Mouse (Mus musculus) spleen, postnatal 10 days (tissue): ENCODE measurements around the gene Samd13.
A peak's percentile ranks its signal among the peaks of the same experiment; 100 is the strongest.

Experiments
- DNase-seq, 2 experiments: peaks; one replicate each; pipeline ENCODE4 v3.0.0; 2021 to 2022; ENCODE audit warnings: low spot score in 2 of 2

Samd13 gene

DNA sequence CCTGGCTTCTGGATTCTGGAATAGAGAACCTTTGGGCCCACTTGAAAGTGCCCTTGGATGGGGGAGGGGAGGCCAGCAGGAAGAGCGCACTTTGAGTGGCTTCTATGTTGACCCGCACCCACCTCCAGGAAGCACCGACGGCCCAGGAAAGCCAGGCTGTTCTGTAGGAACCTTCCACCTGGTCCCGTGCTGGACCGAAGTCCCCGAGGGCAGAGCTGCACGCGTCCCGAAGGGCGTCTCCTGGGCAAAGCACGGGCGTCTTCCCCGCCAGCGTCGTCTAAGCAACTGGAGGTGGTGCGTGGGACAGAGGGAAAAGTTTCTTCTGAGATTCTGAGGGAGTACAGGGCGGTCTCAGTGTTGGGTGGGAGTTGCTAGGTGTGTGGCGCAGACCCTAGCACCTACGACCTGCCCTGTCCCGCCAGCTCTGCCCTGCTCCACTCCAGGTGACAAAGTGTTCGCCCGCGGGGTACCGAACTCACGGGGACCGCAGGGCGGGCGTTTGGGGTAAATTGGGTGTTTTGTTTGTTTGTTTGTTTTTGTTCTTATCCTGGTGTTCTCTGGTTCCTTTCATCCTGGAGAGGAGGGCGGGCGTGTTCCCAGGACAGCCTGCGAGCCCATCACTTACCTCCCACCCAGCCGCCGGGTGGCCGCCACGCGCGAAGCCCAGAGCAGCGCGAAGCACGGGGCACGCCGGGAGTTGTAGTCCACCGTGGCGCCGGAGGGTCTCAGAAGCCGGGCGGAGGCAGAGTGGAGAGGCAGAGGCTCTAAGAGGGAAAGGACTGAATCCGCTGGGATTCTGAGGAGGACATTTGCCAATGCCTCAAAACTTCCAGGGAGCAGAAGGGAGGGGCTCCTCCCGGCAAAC lies at the start of gene Samd13:
Samd13 (minus strand) TSS at position 782 of the 865 bp plus-strand sequence.
- DNase-seq: peak; percentile 12 to 44

DNA sequence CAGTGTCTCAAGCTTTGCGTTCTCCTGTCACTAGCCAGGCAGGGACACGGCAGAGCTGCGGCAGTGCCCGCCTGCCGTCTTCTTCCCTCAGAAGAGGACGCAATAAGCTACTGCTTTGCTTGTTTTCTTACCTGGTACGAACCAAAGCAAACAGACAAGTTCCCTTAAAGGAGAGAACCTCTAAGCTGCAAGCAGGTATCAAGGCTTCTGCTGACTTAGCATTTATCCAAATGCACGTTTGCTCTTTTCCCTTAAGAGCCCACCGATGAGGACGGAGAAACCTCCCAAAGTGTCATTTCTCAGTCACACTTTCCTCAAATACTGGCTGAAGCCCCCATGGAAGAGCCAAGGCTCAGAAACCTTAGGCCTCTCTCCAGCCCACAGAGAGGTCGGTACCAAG lies 46.1 kb upstream of the Samd13 start:
- DNase-seq: no peak

DNA sequence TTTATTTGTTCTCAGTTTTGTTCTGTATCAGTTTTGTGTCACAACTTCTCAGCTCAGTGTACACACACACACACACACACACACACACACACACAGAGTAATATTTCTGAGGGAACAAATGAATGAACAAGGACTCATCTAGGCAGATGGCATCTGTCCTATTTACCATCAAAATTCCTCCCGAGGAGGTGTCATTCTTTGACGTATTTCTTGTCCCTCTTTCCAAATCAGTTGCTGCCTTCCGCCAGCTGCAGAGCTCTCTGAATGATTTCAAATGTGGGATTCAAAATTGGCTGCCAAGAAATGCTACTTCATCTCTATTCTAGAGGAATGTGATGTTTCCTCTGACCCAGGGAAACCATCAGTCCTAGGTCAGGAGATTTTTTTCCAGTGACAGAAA lies 37.6 kb upstream of the Samd13 start:
- DNase-seq: no peak

DNA sequence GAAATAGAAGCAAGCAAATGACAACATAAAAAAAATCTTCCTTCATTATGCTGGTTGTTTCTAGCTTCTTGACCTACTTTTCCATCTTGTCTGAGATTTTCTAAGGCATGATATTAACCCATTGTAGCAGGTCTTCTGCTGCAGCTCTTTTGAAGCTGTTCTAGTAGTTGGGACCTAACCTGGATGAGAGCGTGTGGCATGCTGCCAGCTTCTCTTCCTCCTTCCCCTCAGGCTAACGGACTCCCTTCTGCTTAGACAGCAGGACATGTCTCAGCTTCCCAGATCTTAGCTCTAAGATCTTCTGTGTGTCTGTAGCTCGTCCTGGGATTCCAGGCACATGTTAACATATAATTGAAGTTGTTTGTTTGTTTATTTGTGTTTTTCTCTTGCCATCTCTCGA lies 34.3 kb upstream of the Samd13 start:
- no peak for DNase-seq

DNA sequence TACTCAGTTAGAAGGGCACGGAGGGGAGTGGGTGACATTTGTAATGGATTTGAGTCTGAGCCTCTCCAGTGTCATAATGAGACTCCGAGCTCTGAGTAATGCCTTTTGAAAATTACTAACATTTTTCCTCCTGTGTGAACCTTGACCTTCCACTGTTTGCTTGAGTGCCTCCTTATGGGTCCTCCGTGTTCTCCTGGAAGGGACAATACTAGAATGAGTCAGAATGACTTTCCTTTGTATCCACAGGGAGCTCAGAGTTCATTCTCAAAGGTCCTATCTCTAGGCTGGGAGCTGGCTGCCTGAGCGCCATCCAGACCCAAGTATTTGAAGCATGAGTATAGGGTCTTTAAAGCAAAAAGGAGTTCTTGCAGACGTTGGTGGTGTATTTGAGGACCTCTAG lies 32.9 kb upstream of the Samd13 start:
- DNase-seq: no peak

DNA sequence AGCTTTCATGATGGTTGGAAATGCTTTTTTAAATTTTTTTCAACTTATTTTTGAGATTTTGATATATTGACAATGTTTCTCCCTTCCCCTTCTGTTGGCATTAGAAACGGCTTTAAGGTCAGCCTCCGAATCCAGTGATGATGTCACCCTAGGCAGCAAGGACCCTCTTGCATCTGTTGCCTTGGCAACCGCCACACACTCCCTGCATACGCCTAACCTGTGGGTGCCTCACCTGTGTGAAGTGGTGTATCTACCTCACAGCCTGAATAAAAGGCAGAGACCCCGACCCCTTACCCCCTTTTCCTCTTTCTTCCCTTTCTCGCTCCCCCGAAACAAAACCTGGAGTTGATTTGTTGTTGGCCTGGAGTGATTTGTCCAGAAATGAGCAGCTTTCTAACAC lies 26.9 kb upstream of the Samd13 start:
- no peak for DNase-seq

DNA sequence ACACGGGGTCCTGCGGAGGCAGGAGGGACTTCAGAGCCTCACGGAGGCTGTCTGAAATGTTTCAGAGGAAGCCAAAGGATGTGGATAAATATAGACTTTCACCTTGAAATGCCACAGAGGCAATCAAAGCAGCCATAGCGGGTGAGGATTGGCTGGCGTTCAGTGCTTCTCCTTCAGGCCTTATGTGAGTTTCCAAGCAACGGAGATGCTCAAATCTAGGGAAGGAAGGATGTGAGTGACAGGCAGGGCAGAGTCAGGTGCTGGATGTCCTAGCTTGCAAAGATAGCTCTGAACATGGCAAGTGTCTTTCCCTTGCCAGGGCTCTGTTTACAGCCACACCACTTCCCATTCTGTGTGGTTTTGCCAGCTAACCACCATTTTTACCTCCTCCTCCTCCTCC lies 26.2 kb upstream of the Samd13 start:
- no peak for DNase-seq

DNA sequence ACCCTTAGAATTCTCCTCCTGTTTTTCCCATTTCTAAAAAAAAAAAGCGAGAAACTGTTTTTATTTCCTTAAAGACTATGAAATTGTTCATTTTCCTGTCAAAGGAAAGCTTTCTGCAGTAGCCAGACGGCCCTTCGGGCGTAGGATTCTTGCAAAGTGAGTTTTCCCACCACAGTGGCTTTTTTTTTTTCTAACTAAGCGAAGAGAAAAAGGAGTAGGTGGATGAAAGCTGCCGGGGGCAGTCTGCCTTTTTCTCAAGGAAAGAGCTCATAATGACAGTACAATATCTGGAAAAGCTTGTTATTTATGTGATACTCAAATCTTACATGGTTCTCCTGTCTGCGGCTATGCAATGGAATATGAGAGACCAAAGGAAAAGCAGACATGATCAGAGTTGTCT lies 25.7 kb upstream of the Samd13 start:
- no peak for DNase-seq

DNA sequence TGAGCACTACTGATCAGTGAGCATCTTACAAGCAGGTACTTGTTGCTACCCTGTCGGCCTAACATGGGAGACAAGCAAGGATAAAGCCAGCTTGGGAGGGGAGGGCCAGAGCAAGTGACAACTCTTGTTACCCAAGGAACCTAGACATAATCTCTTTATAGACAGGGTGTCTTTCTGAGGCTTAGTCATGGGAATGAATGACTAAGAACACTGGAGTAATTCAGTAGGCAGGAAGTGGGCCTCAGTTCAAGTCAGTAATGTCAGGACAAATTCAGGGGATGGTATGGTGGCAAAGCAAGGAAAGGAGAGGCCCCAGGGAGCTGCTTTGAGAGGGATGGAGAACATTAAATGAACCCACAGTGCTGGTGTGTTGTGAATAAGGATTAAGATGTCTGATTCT lies 23.7 kb upstream of the Samd13 start:
- no peak for DNase-seq

DNA sequence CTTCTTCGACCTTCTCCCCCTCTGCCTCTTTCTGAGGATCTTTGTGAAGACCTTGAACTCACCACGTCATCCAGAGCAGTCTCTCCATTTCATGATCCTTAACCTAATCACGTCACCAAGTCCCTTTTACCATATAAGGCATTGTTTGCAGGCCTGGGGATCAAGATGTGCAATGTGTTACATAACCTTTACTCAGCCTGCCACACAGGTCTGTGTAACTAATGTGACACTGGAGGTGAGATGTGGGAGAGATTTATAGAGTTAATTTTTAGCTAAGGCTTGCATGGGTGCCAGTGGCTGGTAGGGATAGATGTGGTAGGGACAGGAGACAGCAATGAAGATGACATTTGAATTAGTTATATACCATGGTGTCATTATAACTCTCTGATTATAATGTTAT lies 23.0 kb upstream of the Samd13 start:
- no peak for DNase-seq

DNA sequence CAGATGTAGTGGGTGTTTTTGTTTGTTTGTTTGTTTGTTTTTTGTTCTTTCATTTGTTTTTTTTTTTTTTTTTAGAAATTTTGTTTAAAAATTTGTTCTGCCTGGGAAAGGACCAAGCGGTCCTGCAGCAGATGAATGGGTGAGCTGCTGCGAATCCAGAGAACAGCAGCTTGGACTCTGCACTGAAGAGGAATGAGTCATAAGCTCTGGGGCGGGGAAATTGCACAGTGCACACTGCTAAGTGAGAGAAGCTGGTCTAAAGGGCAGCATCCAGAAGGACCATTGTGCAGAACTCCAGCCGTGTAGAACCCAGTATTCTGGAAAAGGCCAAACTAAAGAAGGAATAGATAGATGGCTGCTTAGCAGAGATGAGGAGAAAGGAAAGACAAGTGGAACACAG lies 18.7 kb upstream of the Samd13 start:
- DNase-seq: no peak

DNA sequence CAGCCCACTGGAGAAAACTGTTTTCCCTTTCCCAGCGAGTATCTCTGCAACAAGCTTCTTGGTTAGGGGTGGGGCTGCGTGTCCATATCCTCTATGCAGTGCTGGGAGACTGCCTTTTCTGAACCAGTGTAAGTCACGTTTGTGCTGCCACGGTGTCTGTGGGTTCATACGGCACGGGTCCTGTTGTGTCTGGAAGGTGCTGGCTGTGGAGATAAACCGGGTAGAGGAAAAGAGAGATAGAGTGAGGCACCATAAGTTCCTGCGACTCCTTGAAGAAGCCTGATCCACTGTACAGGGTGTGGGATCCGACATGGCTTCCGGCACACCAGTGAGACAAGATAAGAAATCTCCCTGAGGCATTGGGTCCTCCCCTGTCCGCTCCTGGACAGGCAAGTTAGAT lies 14.7 kb upstream of the Samd13 start:
- no peak for DNase-seq

DNA sequence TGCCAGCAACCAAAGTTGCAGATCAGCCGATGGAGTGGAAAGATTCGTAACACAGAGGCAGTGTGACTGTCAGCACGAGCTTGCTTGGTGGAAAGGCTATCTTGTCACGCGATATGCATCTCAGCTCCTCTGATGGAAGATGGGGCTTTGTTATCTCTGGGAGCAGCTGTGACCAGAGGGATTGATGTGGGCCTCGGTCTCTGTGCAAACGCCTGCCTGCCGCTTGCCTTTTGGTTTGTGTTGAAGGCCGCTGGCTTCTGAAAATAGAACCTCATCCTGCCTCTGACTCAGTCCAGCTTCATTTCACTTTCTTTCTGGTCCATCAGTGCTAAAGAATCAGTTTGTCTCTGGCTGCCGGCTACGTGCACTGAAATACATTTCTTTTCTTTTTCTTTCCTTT lies 13.6 kb upstream of the Samd13 start:
- no peak for DNase-seq

DNA sequence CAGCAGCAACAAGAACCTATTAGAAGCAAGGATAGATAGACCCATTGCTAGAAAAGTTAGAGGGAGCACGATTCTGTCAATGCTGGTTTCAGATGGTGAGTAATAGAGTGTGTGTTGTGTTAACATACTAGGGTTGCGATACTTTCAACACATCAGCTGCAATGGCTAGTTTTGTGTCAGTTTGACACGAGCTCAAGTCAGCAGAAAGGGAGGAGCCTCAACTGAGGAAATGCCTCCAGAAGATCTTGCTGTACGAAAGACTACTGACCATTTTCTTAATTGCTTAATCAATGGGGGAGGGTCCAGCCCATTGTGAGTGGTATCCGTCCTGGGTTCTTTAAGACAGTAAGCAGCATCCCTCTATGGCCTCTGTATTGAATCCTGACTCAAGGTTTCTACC lies 7.2 kb upstream of the Samd13 start:
- no peak for DNase-seq

DNA sequence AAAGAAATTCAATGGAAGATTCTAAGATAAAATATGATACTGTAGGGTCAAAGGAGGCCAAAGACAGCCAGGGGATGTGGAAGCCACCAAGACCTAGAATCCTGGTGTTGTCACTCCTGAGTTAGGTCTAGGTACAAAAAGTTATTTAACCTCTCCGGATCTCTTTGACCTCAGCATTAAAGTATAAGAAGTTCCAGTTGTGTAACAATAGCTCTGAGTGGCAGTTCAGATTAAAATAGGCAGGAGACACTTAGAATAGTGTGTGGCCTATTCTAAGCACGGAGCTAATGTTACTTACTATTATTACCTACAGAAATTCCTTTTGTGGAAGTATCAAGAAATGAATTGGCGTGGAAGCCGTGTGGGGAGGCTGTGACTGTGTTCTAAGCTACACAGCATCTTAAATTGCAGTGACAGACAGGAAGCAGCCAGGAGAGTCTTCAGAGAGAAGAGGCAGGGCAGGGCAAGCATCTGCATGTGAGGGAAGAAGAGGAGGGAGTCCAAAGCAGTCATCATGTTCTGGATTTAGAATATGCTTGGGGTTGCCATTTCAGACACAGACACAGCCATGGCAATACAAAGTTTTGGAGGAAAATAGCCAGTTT lies 1.8 kb upstream of the Samd13 start:
- no peak for DNase-seq

DNA sequence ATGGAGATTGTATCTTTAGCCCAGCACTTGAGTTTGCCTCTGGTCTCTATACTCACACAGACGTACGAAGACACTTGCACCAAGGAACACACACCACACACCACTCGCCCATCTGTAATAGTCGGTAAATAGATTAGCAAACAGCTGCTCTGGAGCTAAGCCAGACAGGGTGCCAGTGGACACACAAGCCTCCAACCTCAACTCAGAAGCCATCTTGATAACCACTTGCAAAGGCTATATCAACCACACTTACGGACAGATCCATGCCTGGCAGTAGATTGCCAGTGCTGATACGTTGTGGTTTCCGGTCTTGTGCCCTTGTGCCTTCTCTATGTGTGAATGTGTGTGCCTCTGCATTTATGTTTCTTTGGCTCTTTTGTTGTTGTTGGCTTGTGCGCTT lies 1.0 kb upstream of the Samd13 start:
- no peak for DNase-seq

DNA sequence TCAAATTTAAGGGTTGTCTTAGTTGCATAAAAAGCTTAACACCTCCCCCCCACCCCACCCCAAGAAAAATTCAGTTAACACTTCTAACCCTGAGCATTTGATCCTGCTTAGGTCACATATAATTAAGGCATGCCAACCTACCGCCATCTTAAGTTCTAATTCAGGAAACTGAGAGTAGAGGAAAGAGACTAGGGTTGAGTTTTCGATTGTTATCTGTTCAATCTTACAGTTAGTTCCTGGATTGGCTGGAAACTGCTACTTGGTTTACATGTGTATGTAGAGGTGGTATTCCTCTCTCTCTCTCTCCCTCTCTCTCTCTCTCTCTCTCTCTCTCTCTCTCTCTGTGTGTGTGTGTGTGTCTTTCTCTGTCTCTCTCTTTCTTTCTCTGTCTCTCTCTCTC lies 2.3 kb downstream of the Samd13 start:
- no peak for DNase-seq

DNA sequence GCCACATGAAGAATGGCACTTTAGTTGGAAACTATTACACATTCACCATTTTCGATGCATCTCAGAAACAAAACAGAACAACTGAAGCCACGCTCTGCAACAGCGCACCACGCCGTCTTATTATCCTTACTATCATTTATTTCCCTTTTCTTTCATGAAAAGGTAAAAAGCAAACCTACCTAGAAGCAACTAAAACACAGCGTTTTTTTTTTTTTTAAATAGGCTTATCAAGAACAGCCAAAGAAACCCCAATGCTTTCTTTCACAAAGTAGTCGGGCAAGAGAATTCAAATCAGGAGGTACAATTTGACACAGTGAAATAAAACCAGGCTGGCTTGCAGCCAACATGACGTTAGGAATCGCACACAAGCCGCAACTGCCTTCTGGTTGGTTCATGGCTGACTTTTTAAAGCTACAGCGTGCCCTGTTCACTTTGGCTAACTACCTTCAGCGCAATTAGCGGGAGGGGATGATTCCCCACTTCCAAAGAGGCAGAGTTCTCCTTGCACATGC lies 3.2 kb downstream of the Samd13 start:
- DNase-seq: peak in 1 of 2 experiments; percentile 50

DNA sequence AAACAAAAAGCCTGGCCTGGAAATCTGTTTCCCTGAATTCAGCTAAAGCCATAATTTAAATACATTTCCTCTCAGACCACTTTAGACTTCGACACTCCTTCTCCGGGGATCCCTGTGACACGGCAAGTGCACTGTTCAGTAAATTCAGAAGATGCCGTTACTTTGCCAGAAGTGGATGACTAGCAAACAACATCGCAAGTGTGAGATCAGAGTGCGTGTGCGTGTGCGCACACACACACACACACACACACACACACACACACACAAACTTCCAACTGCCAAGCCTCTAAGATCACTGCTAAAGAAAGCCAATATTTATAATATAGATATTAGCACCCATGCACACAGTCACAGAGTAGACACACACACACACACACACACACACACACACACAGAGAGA lies 3.7 kb downstream of the Samd13 start:
- no peak for DNase-seq

DNA sequence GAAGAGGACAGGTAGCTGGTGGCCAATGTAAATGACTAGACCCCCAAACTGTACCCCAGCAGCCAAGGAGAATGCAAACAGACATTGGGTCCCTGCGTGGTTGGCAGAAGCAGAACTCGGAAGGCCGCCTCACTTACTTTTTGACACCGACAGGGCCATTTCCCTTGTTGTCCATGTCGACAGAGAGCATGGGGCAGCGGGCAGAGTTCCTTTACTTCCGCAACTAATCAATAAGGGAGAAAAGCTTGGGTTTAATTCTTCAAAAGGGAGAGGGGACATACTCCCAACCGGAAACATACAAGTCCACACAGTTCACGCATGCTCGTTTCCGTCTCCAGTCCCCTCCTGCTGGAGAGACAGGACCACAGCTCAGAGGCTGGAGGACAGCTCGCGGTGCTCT lies 4.8 kb downstream of the Samd13 start:
- DNase-seq: no peak

DNA sequence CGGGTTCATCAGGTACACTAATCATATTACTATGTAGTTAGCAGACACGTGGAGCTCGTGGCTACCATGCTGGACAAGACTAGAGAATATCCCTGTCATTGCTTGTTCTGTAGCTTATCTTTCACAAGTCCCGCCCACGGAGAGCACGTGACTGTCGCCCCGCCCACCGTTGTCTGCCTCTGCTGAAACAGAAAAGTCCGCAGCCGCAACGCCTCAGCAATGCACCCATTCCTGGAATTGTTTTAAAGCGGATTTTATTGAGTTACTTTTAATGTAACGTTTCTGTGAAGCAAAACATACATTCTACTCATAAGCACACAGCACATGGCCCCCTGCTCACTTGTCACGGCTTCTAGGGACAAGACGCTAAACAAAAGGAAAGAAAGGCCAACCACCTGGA lies 5.7 kb downstream of the Samd13 start:
- no peak for DNase-seq

DNA sequence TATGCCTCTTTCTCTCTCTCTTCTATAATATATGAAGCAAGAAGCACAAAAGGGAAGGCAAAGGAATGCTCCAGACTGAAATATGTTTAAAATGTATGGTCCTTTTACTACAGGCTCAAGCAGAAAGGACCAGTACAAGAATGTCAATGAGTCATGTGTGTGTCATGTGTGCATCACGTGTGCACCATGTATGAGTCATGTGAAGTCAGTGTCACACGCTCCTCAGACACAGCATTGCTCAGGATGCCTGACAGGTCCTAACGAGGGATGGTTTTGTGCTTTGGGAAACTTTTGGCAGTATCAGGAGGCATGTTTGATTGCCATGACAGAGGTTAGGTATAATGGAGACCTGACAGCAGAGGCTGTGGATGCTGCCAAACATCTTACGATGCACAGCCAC lies 9.2 kb downstream of the Samd13 start:
- DNase-seq: no peak

DNA sequence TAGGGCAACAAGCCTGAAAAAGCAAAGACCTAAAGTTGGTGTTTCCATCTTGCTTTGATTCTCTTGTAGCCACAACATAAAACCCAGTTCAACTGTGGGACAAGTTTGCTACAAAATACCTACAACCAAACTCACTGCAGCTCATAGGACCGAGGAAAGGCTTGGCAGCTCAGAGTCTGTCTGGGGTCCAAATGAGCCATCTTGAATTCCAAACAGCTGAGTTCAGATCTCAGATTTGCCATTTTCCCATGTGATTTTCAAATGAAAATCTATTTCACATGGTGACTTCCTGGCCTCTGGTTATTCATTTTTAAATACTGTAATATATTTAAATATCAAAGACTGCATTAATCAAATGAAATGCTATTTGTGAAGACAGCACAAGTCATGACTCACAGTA lies 10.3 kb downstream of the Samd13 start:
- no peak for DNase-seq
